Mouse (Mus musculus): ENCODE measurements at regions not wholly inside any gene's neighbourhood (a gene's known extent, or its start where the extent isn't known, plus 50 kb on each side); places are given as distances from the start of the nearest gene placed in this dataset.

DNA sequence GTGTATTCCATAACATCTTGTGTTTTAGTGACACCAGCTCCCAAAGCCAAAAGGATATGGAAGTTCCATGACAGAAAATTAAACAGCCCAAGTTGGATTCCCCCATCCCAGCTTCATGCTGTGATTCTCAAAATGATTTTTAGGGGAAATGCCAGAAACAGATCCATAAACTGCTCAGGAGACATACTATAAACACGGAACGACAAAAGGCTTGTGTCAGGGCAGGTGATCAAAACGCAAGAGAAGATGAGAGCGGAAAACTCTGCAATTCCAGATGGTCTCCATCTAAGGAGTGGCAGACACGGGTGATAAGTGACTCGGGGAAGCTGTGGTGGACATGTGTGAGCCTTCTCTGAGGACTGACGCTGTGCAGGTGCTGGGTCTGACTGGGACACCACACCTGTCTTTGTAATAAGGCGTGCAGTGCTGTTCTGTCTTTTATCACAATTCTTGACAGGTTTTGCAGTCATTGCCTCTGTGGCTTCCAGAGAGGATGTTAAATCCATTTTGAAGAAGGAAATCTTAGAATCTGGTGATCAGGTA, 56.4 kb upstream of the Lyplal1 start:
- no peak overlapping the region for H3K9ac ChIP-seq (ENCODE audit: control insufficient read depth, low read depth, low read length, poor library complexity, severe bottlenecking)
- no peaks in the 10 kb centered on the region for H3K36me3 ChIP-seq (ENCODE audit: control insufficient read depth in 1 of 2, insufficient read depth in 2 of 2, low read length in 2 of 2)
- H3K9me3 ChIP-seq (replicated peaks; ENCODE audit: insufficient read depth, low read length) = no peaks in the 10 kb centered on the region
- H3K4me3 ChIP-seq (ENCODE audit: control insufficient read depth in 1 of 2, insufficient read depth in 1 of 2, low read depth in 2 of 2, low read length in 2 of 2) = no peak overlapping the region
- H3K4me1 ChIP-seq (ENCODE audit: control insufficient read depth in 1 of 2, insufficient read depth in 2 of 2, low read length in 2 of 2) = no peaks in the 10 kb centered on the region
- DNase-seq (ENCODE audit: low read depth, low spot score) = no peak
- no peak overlapping the region for H3K27ac ChIP-seq (ENCODE audit: control insufficient read depth, low read depth, low read length)
- no peaks in the 10 kb centered on the region for H3K79me2 ChIP-seq (ENCODE audit: control insufficient read depth, insufficient read depth, low read length, poor library complexity)
- no peak for TF ChIP-seq GATA1 (IDR thresholded peaks at IDR 0.05; ENCODE audit: low read depth, low read length)
- TF ChIP-seq MAFK (IDR thresholded peaks at IDR 0.05; ENCODE audit: borderline replicate concordance, low read depth, low read length) = no peak
- no peak for TF ChIP-seq RCOR1 (IDR thresholded peaks at IDR 0.05; ENCODE audit: low read depth, low read length)
- no peak for TF ChIP-seq POLR2AphosphoS2 (IDR thresholded peaks at IDR 0.05; ENCODE audit: low read length)
- TF ChIP-seq TCF12 (IDR thresholded peaks at IDR 0.05; ENCODE audit: low read depth, low read length) = no peak
- TF ChIP-seq POLR2A (IDR thresholded peaks at IDR 0.05; ENCODE audit: control insufficient read depth in 1 of 2, insufficient read depth in 1 of 2, low read depth in 1 of 2, low read length in 2 of 2, poor library complexity in 1 of 2) = no peak
- TF ChIP-seq USF2 (IDR thresholded peaks at IDR 0.05; ENCODE audit: borderline replicate concordance in 1 of 2, insufficient read depth in 1 of 2, low read depth in 1 of 2, low read length in 2 of 2) = no peak
- TF ChIP-seq UBTF (IDR thresholded peaks at IDR 0.05; ENCODE audit: borderline replicate concordance, insufficient read depth, low read depth, low read length) = no peak
- no peak for TF ChIP-seq BHLHE40 (IDR thresholded peaks at IDR 0.05; ENCODE audit: borderline replicate concordance, low read depth, low read length)
- TF ChIP-seq POLR2AphosphoS5 (IDR thresholded peaks at IDR 0.05; ENCODE audit: borderline replicate concordance, low read depth, low read length) = no peak
- no peak for TF ChIP-seq SIN3A (IDR thresholded peaks at IDR 0.05; ENCODE audit: low read length)
- TF ChIP-seq GABPA (IDR thresholded peaks at IDR 0.05; ENCODE audit: low read depth, low read length) = no peak
- TF ChIP-seq MAZ (IDR thresholded peaks at IDR 0.05; ENCODE audit: low read depth, low read length) = no peak
- TF ChIP-seq RAD21 (IDR thresholded peaks at IDR 0.05; ENCODE audit: low read depth, low read length) = no peak
- H3K27me3 ChIP-seq (ENCODE audit: control insufficient read depth in 1 of 2, insufficient read depth in 2 of 2, low read length in 2 of 2) = no peaks in the 10 kb centered on the region

- Histone ChIP-seq H3K9ac (ENCODE audit: control insufficient read depth, low read depth, low read length, poor library complexity, severe bottlenecking) (no peak overlapping the region), H3K27me3 (ENCODE audit: control insufficient read depth in 1 of 2, insufficient read depth in 2 of 2, low read length in 2 of 2) (no peaks in the 10 kb centered on the region), H3K79me2 (ENCODE audit: control insufficient read depth, insufficient read depth, low read length, poor library complexity) (no peaks in the 10 kb centered on the region), H3K9me3 (replicated peaks; ENCODE audit: insufficient read depth, low read length) (no peaks in the 10 kb centered on the region), H3K27ac (ENCODE audit: control insufficient read depth, low read depth, low read length) (no peak overlapping the region), H3K4me1 (ENCODE audit: control insufficient read depth in 1 of 2, insufficient read depth in 2 of 2, low read length in 2 of 2) (no peaks in the 10 kb centered on the region), H3K4me3 (ENCODE audit: control insufficient read depth in 1 of 2, insufficient read depth in 1 of 2, low read depth in 2 of 2, low read length in 2 of 2) (no peak overlapping the region), H3K36me3 (ENCODE audit: control insufficient read depth in 1 of 2, insufficient read depth in 2 of 2, low read length in 2 of 2) (no peaks in the 10 kb centered on the region)
- no peak for DNase-seq (ENCODE audit: low read depth, low spot score)
- TF ChIP-seq KAT2A (conservative IDR thresholded peaks at IDR 0.05; ENCODE audit: low read depth, low read length) (no peak), POLR2AphosphoS2 (IDR thresholded peaks at IDR 0.05; ENCODE audit: low read length) (no peak), GABPA (IDR thresholded peaks at IDR 0.05; ENCODE audit: low read depth, low read length) (no peak), EP300 (IDR thresholded peaks at IDR 0.05; ENCODE audit: low read depth in 1 of 2, low read length in 2 of 2) (no peak), TAL1 (IDR thresholded peaks at IDR 0.05; ENCODE audit: low read length) (no peak)
Observed at GRCm38 (mm10) chr1:186171691-186172090, 54.6 kb upstream of the Lyplal1 start.

All from MEL (cell line).